Mouse (Mus musculus) layer of hippocampus, adult 8-10 months (tissue): ENCODE measurements around the gene Adam12. TPM values are rescaled to one million over a fixed set of nuclear protein-coding genes. Genes with fewer than 3 reads are reported as not detected.

ENCODE experiments used
- DNase-seq, 2 experiments: peaks; one replicate each; pipeline ENCODE4 v3.0.0; 2022; ENCODE audit warnings: low spot score in 2 of 2
- microRNA-seq, 2 experiments: library from miRNA; unstranded; fragments of <30 nt; microRNA quantifications; one replicate each; pipeline ENCODE4 v1.2.0; 2022
- total RNA-seq, 4 experiments: library from RNA; stranded (reverse); gene quantifications; 2 replicates each; pipeline ENCODE4 v1.2.4; 2022

Adam12 gene
- total RNA-seq, 4 experiments from 2014 or later, result 5.6 to 7.2 (median 5.8) TPM

DNA sequence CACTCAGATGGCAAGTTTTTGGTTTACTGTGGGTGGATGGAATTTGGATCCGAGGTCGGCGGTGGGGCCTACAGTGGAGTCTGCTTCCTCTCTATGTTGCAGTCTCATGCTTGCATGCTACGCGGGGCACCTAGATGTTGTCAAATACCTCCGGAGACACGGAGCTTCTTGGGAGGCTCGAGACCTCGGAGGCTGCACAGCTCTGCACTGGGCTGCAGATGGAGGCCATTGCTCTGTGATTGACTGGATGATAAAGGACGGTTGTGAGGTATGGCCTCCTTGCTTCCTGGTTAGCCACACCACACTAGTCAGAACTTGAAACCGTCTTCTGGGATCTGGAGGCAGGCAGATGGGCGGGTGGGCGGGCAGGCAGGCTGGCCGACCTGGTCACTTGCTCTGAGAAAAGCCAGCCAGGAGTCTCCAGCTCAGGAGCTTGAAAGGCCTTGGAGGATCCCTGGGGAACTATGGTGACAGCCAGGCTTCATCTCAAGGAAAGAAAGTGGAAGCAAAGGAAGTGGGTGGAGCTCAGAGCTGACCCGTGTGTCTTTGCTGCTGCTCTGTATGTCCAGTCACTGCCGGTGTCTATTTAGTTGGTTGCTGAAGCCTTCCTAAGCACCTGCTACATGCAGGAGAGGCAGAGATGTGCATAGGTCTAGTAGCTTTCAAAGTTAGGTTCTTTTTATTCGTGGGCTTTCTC is 355.2 kb downstream of the Adam12 start:
- DNase-seq, result no peak

DNA sequence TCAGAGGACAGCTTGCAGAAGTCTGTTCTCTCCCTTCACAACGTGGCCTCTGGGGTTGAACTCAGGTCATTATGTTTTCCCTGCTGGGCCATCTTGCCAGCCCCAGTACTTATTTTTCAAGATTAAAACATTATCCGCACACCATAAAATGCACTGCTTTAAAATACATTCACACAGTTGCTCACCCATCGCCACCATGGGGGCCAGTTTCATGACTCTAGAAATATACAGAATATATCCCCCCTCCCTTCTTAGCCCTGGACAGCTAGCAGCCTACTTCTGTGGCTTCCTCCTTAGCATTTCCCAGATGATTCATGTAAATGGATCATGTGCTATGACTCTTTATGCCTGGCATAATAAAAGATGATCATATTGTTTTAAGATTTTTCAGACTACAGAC is 355.8 kb downstream of the Adam12 start:
- DNase-seq, result no peak

DNA sequence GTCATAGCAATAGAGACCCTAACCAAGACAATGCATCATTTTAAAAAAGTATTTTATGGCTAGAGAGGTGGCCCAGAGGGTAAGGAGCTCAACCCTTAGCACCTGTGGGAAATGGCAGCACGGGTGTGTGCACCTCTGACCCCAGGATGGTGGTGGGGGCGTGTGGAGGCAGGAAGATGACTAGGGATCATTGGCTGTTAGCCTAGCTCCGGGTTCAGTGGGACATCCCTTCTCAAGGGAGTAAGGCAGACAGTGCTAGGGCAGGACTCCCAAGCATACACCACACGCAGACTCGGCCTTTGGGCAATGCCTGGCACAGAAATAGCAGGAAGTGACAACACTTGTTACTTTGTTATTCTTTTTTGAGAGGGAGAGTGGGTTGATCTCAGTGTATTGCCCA is 359.2 kb downstream of the Adam12 start:
- no peak for DNase-seq

DNA sequence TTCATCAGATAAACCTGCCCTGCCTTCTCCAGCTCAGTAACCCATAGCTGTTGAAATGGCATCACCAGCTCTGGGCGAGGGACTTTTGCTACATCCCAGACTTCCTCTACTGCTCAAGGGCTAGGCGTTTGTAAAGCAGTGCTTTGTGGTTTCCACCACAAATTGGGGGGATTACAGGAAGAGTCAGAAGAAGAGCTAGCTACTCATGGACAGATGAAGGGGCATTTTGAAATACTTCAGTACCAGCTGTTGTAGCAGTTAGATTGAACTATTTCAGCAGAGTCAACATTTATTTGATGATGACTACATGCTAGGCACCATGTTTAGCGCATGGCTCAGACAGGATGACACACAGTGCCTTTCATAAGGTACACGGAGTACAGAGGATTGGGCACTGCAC is 361.7 kb downstream of the Adam12 start:
- DNase-seq, result no peak

DNA sequence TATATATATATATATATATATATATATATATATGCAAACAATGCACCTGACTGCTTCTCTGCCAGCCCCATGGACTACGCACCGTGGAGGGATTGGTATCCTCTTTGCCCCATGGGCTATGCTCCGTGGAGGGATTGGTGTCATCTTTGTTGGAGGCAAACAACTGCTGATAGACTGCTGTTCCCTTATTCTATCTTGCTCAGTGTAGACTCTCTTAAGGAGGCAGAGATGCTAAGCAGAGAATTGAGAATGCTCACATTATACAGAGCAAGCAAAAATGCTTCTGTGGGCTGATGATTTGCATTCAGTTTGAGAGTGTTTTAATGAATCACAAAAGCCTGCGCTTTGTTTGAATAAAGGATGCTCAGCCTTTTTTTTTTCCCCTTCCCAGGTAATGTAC is 368.3 kb downstream of the Adam12 start:
- no peak for DNase-seq

DNA sequence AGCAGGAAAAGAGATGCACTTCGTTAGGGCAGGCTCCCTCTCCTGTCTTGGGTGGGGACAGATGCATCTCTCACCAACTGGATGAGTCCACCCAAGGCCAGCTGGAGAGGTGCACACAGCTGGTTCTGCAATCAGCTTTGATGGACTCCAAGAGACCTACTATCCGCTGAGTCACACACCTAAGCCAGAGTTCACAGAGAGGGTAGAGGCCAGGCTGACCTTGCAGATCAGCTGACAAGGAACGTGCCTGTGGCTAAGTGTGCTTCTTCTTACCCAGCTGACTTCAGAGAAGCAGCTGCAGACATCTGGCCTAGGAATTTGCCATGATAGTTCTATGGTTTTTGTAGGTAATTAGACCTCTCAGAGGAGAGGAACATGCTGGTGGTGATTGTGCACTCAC is 368.8 kb downstream of the Adam12 start:
- DNase-seq, result no peak

DNA sequence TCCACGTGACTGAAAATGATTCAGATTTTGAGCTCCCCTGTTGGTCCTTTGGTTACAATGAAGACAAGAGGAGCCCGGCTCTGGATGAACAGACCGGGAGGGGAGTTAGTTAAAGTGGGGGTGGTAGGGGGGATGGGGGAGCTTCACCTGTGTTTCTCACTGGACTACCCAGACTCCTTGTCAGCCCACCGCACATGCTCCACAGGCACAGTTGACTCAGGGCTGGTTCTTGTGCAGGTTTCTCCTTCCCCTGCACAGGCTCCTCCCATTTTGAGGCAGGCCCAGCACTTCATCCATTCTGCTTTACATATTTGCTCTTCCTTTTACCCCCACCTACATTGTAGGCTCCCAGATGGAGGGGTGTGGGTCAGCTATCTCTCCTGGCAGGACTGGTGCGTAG is 369.2 kb downstream of the Adam12 start:
- DNase-seq, result no peak

DNA sequence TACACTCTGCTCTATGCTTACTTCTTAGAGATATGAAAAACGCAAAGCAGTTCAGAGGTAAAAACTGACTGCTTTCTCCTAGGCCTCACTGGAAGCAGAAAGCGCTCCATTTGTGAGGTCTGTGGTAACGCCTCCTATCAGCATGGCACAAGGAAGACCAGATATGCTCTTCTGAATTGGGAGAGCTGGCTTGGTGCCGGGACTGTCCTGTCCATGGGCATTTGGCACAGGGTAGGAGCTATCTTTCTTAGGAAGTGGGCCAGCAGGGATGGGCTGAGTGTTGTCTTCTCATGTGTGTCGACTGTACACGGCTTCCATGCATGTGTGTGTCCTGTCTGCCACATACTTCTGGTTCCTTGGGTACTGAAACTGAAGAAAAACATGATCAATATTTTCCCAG is 369.7 kb downstream of the Adam12 start:
- no peak for DNase-seq

DNA sequence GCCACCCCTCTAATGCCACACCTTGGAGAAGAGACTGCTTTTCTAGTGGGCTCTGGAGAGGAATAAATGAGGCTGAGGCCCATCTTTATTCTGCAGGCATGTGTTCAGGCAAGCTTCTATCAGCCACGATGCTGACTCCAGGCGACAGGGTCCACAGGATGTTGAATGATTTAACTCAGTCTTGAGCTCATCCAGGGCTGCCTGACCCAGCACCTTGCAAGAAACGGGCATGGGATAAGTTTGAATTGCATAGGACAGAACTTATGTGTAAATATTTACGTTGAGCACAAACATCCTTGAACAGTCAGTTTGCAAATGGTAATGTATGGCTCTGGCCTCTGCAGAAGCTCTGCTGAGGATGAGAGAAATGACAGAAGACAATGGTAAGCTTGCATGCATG is 372.4 kb downstream of the Adam12 start:
- no peak for DNase-seq

DNA sequence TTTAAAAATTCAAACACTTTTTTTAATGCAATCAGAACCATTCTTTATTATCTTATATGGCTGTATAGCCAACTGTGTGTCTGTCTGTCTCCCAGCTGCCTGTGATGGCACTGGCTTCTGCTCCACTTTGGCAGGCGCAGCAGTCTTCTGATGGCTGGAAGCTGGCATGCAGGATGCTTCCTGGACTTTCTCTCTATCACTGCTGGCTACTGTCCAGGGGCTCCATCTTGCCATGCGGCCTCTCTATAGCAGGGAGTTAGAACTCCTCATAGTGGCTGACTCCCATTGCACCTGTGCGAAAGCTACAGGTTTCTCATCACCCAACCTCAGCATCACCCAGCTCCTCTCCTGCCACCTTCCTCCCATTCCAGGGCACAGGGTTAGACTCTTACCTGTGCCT is 373.4 kb downstream of the Adam12 start:
- no peak for DNase-seq

DNA sequence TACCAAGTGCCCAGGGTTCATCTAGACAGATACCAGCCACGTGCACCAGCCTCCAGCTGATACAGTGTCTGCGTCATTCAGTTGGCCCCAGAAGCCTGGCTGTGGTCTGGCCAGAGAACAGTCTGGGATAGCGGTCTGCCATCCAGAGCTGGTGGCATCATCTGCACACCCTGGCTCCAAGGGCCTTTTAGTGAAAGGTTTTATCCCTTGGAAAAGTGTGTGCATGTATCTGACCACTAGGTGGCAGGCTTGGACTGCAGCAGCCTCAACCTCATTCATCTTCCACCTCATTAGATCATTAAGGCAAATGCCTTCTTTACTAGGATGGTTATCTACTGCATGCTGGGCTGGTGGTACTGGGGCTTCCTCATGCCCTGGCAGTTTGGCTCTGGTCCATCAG is 375.7 kb downstream of the Adam12 start:
- peak; percentile 67 to 84 for DNase-seq

DNA sequence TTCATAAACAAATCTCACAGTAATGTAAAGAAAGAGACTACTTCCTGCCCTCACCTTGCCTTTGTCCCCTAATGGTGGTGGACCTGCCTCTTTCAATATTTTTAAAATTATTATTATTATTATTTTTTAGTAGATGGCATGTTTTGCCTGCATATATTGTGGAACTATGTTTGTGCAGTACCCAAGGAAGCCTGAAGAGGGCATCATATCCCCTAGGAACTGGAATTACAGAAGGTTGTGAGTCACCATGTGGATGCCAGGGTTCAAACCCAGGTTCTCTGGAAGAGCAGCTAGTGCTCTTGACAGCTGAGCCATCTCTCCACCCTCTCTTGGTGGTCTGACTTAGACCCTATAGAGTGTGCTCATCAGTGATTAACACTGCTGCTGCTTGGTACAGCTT is 381.2 kb downstream of the Adam12 start:
- DNase-seq, result no peak

DNA sequence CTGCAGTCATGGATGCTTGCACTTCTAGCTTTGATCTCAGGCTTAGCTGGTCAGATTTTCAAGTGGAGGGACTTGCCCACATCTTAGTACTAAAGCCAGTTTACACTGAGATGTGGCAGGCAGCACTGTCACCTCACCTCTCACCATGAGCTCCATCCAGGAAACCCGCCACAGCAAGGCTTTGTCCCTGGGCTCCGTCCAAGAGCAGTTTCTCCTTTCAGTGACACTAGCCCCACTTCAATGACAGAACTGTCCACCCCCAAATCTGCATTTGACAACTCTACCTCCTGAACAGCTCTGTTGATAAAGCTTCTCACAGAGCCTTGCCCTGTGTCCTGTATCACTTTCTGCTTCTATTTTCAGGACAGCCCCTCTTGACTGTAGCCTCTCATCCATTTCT is 383.8 kb downstream of the Adam12 start:
- no peak for DNase-seq

DNA sequence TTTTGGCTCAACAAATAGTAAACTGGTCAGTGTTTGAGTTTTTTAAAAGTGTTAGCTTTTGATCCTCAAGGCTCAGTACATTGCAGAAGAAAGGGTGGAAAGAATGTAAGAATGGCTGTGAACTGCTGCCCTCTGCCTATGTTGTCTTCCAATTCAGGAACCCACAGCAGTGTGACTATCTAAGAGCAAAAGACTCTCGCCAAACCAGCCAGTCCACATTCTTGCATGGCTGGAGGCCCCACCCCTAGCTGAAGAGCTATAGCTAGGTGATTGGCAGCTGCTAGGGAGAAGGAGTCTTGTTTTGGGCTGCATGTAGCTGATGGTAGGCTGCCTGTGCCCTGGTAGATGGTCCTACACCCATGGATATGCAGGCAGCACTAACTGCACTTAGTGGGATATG is 384.8 kb downstream of the Adam12 start:
- no peak for DNase-seq

DNA sequence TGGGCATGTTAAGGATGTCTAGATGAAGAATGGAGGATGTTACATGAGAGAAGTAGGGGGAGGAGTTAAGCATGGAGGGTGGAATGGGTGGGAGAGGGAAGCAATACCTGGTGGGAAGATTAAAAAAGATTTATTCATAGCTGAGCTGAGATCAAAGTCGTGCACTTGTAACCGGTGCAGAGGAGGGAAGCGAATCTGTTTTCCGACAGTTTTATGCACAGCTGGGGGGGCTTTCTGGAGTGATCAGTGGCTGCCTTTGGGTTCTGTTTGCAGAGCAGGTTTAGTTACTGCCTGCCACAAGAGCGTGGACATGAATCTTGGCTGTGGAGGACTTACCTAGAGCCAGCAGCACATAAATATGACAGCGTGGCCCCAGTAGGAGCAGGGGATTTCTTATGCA is 389.9 kb downstream of the Adam12 start:
- DNase-seq, result no peak

DNA sequence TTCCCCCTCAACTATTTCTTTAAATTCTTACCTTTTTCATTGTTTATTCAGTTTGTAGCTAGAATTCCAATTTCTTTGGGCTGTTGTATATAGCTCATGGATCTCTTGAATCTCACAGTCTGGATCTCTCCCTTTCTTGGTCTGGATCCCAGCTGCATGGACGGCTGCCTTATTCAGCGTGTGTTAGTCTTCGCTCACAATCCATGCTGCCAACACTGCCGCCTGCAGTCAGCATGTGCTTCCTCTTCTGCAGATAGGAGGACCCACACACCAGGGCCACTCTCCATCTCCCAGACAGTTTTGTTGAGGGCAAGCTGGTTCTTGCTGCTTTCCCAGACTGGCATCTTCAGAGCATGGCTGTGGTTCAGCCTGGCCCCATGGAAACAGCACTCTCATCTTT is 392.4 kb downstream of the Adam12 start:
- DNase-seq, result peak; percentile 52 to 55

Small RNA genes within 50 kb of the gene (microRNA-seq; reads per million reads assigned to microRNA genes)
- gene Gm23631, result 0 reads per million in 2 experiments

Other genes starting within 250 kb of the Adam12 start
- gene D7Ertd443e, start 153.5 kb upstream of the Adam12 start, total RNA-seq, result 1 to 10 TPM; 5.4 to 8.3 (median 7.4) TPM